Mouse (Mus musculus) right cerebral cortex, postnatal 36 days (tissue): ENCODE data around the gene Qser1.
"Not testable (repeated sequence)": the region's sequence is repeated elsewhere in the genome, so short reads cannot be mapped to it uniquely, and the experiment has no call there.

Experiments
- DNase-seq, 2 experiments: peaks; one replicate each; pipeline ENCODE4 v3.0.0; 2022; ENCODE audit warnings: low spot score in 2 of 2, mixed read lengths in 1 of 2

Gene Qser1

DNA sequence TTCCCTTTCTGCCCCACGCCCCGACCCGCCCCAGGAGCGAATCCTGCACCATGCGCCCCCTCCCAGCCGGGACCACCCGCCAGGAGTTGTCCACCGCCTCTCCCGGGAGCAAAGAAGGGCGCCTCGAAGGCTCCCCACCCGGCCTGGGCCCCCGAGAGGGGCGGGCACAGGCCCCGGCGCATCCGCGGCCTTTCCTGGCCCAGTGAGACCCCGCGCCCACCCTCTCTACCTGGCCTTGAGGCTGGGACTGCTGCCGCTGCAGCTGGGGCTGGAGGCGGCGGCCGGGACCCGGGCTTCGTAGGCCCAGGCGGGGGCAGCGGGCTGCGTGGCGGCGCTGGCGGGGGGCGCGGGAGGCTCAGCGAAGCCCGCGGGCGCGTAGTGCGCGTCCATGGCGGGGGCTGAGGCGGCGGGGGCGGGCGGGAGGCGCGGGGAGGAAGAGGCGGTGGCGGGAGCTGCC is at the start of gene Qser1:
Gene Qser1 (minus strand): TSS at position 390 of the 457 bp plus-strand sequence.
- no peak for DNase-seq

GRCm38 (mm10) chr2:104864176-104864860 is 47.8 kb upstream of the Qser1 start:
- DNase-seq, result no peak

GRCm38 (mm10) chr2:104860426-104860825 is 43.9 kb upstream of the Qser1 start:
- no peak for DNase-seq

- no peak for DNase-seq
These were observed 42.5 kb upstream of the Qser1 start for GRCm38 (mm10) chr2:104859060-104859459.

GRCm38 (mm10) chr2:104858083-104858482 is 41.5 kb upstream of the Qser1 start:
- DNase-seq, result not testable (repeated sequence)

DNA sequence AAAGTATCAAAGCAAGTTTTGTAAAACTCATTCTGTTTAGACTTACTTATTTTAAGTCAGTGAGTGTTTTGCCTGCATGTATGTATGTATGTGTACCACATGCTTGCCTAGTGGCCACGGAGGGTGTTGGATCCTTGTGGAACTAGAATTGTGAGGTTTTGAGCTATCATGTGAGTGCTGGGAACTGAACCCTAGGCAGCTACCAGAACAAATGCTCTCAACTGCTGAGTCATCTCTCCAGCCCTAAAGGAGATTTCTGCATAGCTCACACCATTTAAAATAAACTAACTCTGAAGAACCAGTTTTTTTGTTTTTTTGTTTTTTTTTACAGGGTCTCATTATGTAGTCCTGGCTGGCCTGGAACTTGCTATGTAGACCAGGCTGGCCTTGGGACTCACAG is 39.7 kb upstream of the Qser1 start:
- DNase-seq, result no peak

DNA sequence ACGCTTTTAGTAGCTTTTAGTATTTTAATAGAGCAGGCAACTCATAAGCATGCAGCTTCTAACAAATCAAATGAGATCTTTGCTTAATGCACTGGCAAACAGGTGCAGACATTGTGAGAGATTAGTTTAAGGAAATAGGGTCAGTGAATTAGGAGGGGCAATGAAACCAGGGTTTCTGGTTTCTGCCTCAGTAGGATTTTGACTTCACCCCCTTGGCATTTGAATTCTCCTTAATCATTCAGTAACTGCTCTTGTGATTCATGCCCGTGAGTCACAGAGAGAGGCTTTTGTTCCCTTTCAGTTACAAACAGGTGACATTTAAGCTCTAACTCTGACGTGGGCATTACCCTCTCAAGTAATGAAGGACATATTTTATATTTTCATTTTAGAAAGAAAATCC is 39.2 kb upstream of the Qser1 start:
- DNase-seq, result no peak

DNA sequence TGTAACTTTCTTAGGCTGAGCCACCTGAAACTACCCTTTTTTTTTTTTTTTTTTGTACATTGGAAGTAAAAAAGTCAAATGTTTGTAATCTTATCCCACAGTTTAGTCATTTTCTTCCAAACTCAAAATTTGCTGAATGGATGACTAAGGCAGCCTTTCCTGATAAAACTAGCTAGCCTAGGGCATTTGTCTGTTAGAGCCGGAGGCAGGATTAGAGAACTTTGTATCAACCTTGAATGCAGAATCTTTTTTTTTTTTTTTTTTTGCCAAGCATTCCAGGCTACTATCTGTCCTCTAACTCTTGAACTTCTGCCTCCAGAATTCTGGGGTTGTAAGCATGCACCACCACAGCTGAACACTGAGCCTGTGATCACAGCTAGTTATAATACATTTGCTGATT is 38.3 kb upstream of the Qser1 start:
- no peak for DNase-seq

DNA sequence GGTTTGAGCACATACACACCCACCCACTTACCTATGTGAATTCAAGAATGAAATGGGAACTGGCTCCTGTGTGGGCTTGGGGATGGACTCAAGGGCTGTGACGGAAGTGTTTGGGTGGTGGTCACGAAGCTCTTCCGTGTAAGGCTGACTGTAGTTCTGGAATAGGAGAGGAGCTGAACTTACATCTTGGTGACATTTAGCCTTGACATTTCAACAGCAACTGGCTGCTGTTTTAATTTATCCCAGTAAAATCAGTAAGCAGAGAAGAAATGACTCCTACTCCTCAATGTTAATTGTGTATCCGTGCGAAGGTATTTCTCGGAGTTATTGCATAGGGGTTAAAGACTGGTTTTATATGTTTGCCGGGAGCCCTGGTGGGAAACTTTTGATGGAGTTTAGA is 36.0 kb upstream of the Qser1 start:
- no peak for DNase-seq

GRCm38 (mm10) chr2:104851686-104852085 is 35.1 kb upstream of the Qser1 start:
- no peak for DNase-seq

- DNase-seq, result no peak
These were observed 33.4 kb upstream of the Qser1 start for GRCm38 (mm10) chr2:104849991-104850359.

DNA sequence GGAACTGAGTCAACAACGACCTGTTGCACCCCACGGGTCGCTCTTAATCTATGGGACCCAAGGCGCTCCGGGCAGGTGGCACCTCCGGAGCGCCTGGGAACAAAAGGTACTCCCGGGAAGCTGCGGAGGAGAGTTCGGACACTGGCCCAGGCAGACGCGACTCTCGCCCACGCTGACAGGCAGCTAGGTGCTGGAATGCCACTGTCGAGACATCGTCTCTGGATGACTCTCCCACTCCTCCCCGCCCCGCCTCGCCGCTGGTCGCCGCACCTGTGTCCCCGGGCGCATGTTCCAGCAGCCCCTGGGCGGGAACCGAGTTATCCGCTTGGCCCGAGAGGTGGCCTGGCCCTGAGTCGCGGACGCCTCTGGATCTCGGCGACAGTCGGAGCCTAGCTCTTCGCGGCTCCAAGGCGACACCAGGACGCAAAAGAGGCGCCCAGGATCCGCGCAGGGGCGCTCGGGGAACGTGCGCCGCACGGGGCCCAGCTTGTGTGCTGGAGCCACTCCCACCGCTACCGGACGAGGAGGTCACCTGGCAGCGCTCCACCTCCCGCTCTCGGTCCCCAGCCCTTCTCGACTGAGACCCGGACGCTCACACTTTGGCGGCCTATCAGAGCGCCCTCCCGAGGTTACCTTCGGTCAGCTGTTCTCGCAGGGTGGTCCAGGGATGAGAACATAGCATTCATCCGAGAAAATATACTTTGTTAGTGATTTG is 32.9 kb upstream of the Qser1 start, which contains the start of gene Prrg4:
Gene Prrg4 (minus strand): TSS at position 601 of the 715 bp plus-strand sequence.
- peak; percentile 5 to 6 for DNase-seq

GRCm38 (mm10) chr2:104848235-104849161 is 31.9 kb upstream of the Qser1 start:
- DNase-seq, result no peak

GRCm38 (mm10) chr2:104847645-104848044 is 31.1 kb upstream of the Qser1 start:
- no peak for DNase-seq

- DNase-seq, result no peak
These were observed 30.3 kb upstream of the Qser1 start for GRCm38 (mm10) chr2:104846638-104847414.

DNA sequence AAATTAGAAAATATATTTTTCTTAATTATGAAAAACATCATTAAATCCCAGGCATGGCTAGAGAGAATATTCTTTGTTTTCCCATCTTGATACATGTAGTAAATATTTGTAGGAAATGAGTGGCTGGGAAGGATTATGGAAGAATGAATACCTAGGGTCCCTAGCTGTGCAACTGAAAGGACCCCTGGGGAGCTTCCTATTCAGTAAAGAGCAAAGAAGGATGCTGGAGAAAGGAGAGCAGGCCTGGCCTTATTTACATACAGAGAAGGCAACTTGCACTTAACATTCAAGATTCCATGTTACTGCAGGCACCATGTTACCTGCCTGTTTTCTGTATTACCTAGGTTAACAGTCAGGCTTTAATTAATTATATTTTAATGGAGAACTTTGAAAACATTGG is 26.0 kb upstream of the Qser1 start:
- DNase-seq, result no peak

- DNase-seq, result no peak
These were observed 25.2 kb upstream of the Qser1 start for GRCm38 (mm10) chr2:104841736-104842135.

GRCm38 (mm10) chr2:104840974-104841373 is 24.4 kb upstream of the Qser1 start:
- DNase-seq, result no peak

DNA sequence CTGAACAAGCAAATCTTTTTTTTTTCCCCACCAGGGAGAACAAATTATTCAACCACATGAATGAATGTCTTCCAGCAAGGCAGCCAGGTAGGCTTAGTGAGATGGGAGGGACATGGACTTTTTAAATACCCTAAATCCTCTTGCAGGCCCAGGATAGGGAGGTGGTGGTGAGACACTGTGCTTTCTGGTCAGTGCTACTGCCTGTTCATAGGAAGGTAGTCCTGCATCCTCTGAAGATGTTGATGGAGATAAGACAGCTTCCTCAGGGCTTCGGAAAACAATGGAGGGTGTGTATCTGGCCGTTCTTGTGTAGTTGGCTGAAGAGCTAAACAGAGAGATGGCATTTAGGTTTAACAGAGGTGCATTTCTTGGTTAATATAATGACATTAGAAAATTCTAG is 15.9 kb upstream of the Qser1 start:
- no peak for DNase-seq

DNA sequence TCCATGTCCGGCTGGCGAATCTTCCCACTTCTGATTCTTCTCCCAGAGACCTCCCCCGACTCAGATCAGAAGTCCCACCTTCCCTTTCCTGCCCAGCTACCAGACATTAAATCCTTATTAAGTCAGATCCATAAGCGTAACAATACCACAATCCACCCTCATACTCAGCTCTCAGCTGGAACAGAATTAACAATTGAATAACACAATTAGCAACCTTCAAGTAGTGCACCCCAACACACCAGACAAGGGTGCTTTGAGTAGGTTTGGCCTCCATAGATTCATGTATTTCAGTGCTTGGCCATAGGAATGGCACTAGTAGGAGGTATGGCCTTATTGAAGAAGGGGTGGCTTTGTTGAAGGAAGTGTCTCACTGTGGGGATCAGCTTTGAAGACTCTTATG is 9.6 kb upstream of the Qser1 start:
- DNase-seq, result no peak

DNA sequence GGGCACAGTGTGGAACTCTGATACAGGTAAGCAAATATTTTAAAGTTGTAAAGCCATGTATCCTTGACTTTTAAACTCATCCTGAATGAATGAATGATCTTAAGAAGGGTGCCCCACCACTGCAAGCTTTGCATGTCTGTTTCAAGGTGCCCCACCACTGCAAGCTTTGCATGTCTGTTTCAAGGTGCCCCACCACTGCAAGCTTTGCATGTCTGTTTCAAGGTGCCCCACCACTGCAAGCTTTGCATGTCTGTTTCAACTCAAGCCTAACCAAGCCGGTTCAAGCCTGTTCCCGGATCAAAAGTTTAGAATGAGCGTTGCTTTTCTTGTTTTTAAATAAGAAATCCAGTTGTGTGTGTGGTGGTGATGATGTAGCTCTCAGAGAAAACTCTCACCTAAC is 2.2 kb upstream of the Qser1 start:
- DNase-seq, result not testable (repeated sequence)
